Mouse (Mus musculus) limb, embryonic 15.5 days (tissue): ENCODE results near the gene Reg1. TPM values are rescaled to one million over a fixed set of nuclear protein-coding genes. Genes with fewer than 3 reads are reported as not detected.
"Not testable (repeated sequence)": the region's sequence is repeated elsewhere in the genome, so short reads cannot be mapped to it uniquely, and the experiment has no call there.

Experiments
- ATAC-seq: fragments of 200-750 bp; cut with Nextera tagmentation; 2 replicates; pipeline ENCODE4 v1.8.0; 2017; ENCODE audit warnings: low read depth, moderate TSS enrichment; ENCODE audit not compliant: insufficient number of reproducible peaks, low FRiP score, low TSS enrichment
- H3K27ac ChIP-seq: fragments of 300-500 bp; sonication (generic); 2 replicates; pipeline ENCODE4 v1.5.1; 2015; ENCODE audit warnings: moderate library complexity, mild to moderate bottlenecking, inconsistent platforms
- H3K27me3 ChIP-seq: fragments of 300-500 bp; sonication (generic); 2 replicates; pipeline ENCODE4 v1.6.1; 2015; ENCODE audit warnings: inconsistent platforms
- H3K36me3 ChIP-seq: fragments of 300-500 bp; sonication (generic); 2 replicates; pipeline ENCODE4 v1.6.1; 2015; ENCODE audit warnings: inconsistent platforms
- H3K4me1 ChIP-seq: fragments of 300-500 bp; sonication (generic); 2 replicates; pipeline ENCODE4 v1.6.1; 2015; ENCODE audit warnings: inconsistent platforms
- H3K4me2 ChIP-seq: fragments of 300-500 bp; sonication (generic); 2 replicates; pipeline ENCODE4 v1.6.1; 2015; ENCODE audit warnings: mild to moderate bottlenecking, inconsistent platforms
- H3K4me3 ChIP-seq: fragments of 300-500 bp; sonication (generic); 2 replicates; pipeline ENCODE4 v1.5.1; 2015; ENCODE audit warnings: mild to moderate bottlenecking, inconsistent platforms
- H3K9ac ChIP-seq: fragments of 300-500 bp; sonication (generic); 2 replicates; pipeline ENCODE4 v1.6.1; 2015; ENCODE audit warnings: inconsistent platforms
- H3K9me3 ChIP-seq: fragments of 300-500 bp; sonication (generic); 2 replicates; pipeline ENCODE4 v1.6.1; 2016; ENCODE audit warnings: inconsistent platforms
- WGBS: fragments of 180-500 bp; shearing (Covaris S2); methylation state at CpG from one replicate; pipeline ENCODE4 v1.1.7; 2015; 5-methylcytosine and 5-hydroxymethylcytosine counted together
- polyA plus RNA-seq: library from polyadenylated mRNA; unstranded; fragments of >200 nt; fragmentation: Nextera tagmentation; extraction: Ambion mirVana; gene quantifications from 2 replicates; pipeline ENCODE4 v1.2.1, GENCODE M21; 2015

Gene Reg1
- not detected in 2 replicates for polyA plus RNA-seq

- not testable (repeated sequence) for H3K4me2 ChIP-seq, H3K27ac ChIP-seq, H3K4me1 ChIP-seq, ATAC-seq, H3K9ac ChIP-seq, H3K4me3 ChIP-seq, H3K9me3 ChIP-seq, H3K27me3 ChIP-seq, H3K36me3 ChIP-seq
Observed at GRCm38 (mm10) chr6:78422411-78422810, at the start of gene Reg1. Gene Reg1, plus strand, starts transcription at chr6:78422711.

GRCm38 (mm10) chr6:78378765-78379164 lies 43.7 kb upstream of the Reg1 start, which contains the start of gene Reg3d:
Gene Reg3d, minus strand, starts transcription at chr6:78378865.
- H3K27me3 ChIP-seq: no peaks in the 10 kb centered on the region
- no peak for ATAC-seq
- no peak within 1 kb of the TSS for H3K27ac ChIP-seq
- H3K4me3 ChIP-seq: no peak within 1 kb of the TSS
- no peaks in the 10 kb centered on the region for H3K9me3 ChIP-seq
- no peak within 1 kb of the TSS for H3K4me2 ChIP-seq
- WGBS: 55% methylated on average over 2 of the region's 2 CpGs
- no peak within 1 kb of the TSS for H3K9ac ChIP-seq
- H3K4me1 ChIP-seq: no peaks in the 10 kb centered on the region
- H3K36me3 ChIP-seq: no peaks in the 10 kb centered on the region

GRCm38 (mm10) chr6:78380409-78380808 lies 42.1 kb upstream of the Reg1 start, which contains the start of gene Reg3a:
Gene Reg3a, plus strand, starts transcription at chr6:78380709.
- H3K4me1 ChIP-seq: no peaks in the 10 kb centered on the region
- no peak within 1 kb of the TSS for H3K27ac ChIP-seq
- no peaks in the 10 kb centered on the region for H3K36me3 ChIP-seq
- no peaks in the 10 kb centered on the region for H3K27me3 ChIP-seq
- H3K4me3 ChIP-seq: no peak within 1 kb of the TSS
- ATAC-seq: no peak
- H3K9me3 ChIP-seq: no peaks in the 10 kb centered on the region
- no peak within 1 kb of the TSS for H3K4me2 ChIP-seq
- H3K9ac ChIP-seq: no peak within 1 kb of the TSS

- ATAC-seq: no peak
Observed at GRCm38 (mm10) chr6:78385609-78386008, 36.9 kb upstream of the Reg1 start.

GRCm38 (mm10) chr6:78395323-78395722 lies 27.2 kb upstream of the Reg1 start, which contains the start of gene Reg2:
Gene Reg2, plus strand, starts transcription at chr6:78395623.
- H3K36me3 ChIP-seq, H3K4me2 ChIP-seq, ATAC-seq, H3K9me3 ChIP-seq, H3K4me1 ChIP-seq, H3K27me3 ChIP-seq, H3K27ac ChIP-seq, H3K9ac ChIP-seq, H3K4me3 ChIP-seq: not testable (repeated sequence)
- 99% methylated on average over 4 of the region's 17 CpGs for WGBS

More at GRCm38 (mm10) chr6:78385609-78386008, 36.9 kb upstream of the Reg1 start:
- H3K4me2 ChIP-seq: no peak overlapping the region
- H3K36me3 ChIP-seq: no peaks in the 10 kb centered on the region
- H3K4me1 ChIP-seq: no peaks in the 10 kb centered on the region
- no peak overlapping the region for H3K27ac ChIP-seq
- no peaks in the 10 kb centered on the region for H3K9me3 ChIP-seq
- no peak overlapping the region for H3K9ac ChIP-seq
- 80% methylated on average over 3 of the region's 3 CpGs for WGBS
- H3K27me3 ChIP-seq: no peaks in the 10 kb centered on the region
- no peak overlapping the region for H3K4me3 ChIP-seq

- no peak for ATAC-seq
- Histone ChIP-seq H3K9ac (no peak overlapping the region), H3K4me2 (no peak overlapping the region), H3K4me3 (no peak overlapping the region), H3K4me1 (no peaks in the 10 kb centered on the region), H3K27ac (no peak overlapping the region), H3K36me3 (no peaks in the 10 kb centered on the region), H3K27me3 (no peaks in the 10 kb centered on the region), H3K9me3 (no peaks in the 10 kb centered on the region)
- WGBS: 76% methylated on average over 3 of the region's 3 CpGs
Observed at GRCm38 (mm10) chr6:78425497-78425896, 3.0 kb downstream of the Reg1 start.

GRCm38 (mm10) chr6:78447202-78447601 lies 24.7 kb downstream of the Reg1 start:
- 49% methylated on average over 1 of the region's 1 CpGs for WGBS
- H3K27ac ChIP-seq: no peak overlapping the region
- no peak overlapping the region for H3K4me3 ChIP-seq
- no peaks in the 10 kb centered on the region for H3K4me1 ChIP-seq
- H3K9ac ChIP-seq: no peak overlapping the region
- H3K36me3 ChIP-seq: no peaks in the 10 kb centered on the region
- no peak for ATAC-seq
- H3K27me3 ChIP-seq: no peaks in the 10 kb centered on the region
- H3K4me2 ChIP-seq: no peak overlapping the region
- H3K9me3 ChIP-seq: no peaks in the 10 kb centered on the region

- Histone ChIP-seq H3K4me1 (no peaks in the 10 kb centered on the region), H3K9me3 (no peaks in the 10 kb centered on the region), H3K4me2 (no peak overlapping the region), H3K9ac (no peak overlapping the region), H3K27me3 (no peaks in the 10 kb centered on the region), H3K4me3 (no peak overlapping the region), H3K36me3 (no peaks in the 10 kb centered on the region), H3K27ac (no peak overlapping the region)
- no peak for ATAC-seq
Observed at GRCm38 (mm10) chr6:78448409-78448808, 25.9 kb downstream of the Reg1 start.

GRCm38 (mm10) chr6:78452804-78453203 lies 30.3 kb downstream of the Reg1 start:
- 90% methylated on average over 2 of the region's 2 CpGs for WGBS

GRCm38 (mm10) chr6:78460191-78460825 lies 37.8 kb downstream of the Reg1 start:
- no peak for ATAC-seq
- Histone ChIP-seq H3K4me3 (no peak overlapping the region), H3K9ac (no peak overlapping the region), H3K4me1 (no peaks in the 10 kb centered on the region), H3K4me2 (no peak overlapping the region), H3K36me3 (no peaks in the 10 kb centered on the region), H3K27ac (no peak overlapping the region), H3K27me3 (no peaks in the 10 kb centered on the region), H3K9me3 (no peaks in the 10 kb centered on the region)
- WGBS: 55% methylated on average over 3 of the region's 3 CpGs

More at GRCm38 (mm10) chr6:78452804-78453203, 30.3 kb downstream of the Reg1 start:
- Histone ChIP-seq H3K4me2 (no peak overlapping the region), H3K4me1 (no peaks in the 10 kb centered on the region), H3K9ac (no peak overlapping the region), H3K4me3 (no peak overlapping the region), H3K9me3 (no peaks in the 10 kb centered on the region), H3K36me3 (no peaks in the 10 kb centered on the region), H3K27me3 (no peaks in the 10 kb centered on the region), H3K27ac (no peak overlapping the region)
- ATAC-seq: no peak

- ATAC-seq: no peak
- H3K27me3 ChIP-seq: no peaks in the 10 kb centered on the region
- no peak overlapping the region for H3K4me2 ChIP-seq
- no peaks in the 10 kb centered on the region for H3K4me1 ChIP-seq
- H3K9me3 ChIP-seq: no peaks in the 10 kb centered on the region
- H3K36me3 ChIP-seq: no peaks in the 10 kb centered on the region
- H3K9ac ChIP-seq: no peak overlapping the region
- H3K27ac ChIP-seq: no peak overlapping the region
- no peak overlapping the region for H3K4me3 ChIP-seq
- 73% methylated on average over 2 of the region's 2 CpGs for WGBS
Observed at GRCm38 (mm10) chr6:78462360-78462759, 39.8 kb downstream of the Reg1 start.

GRCm38 (mm10) chr6:78463266-78463665 lies 40.8 kb downstream of the Reg1 start:
- ATAC-seq: no peak
- no peaks in the 10 kb centered on the region for H3K4me1 ChIP-seq
- no peaks in the 10 kb centered on the region for H3K9me3 ChIP-seq
- WGBS: 71% methylated on average over 2 of the region's 2 CpGs
- H3K4me2 ChIP-seq: no peak overlapping the region
- H3K27me3 ChIP-seq: no peaks in the 10 kb centered on the region
- no peak overlapping the region for H3K9ac ChIP-seq
- no peak overlapping the region for H3K4me3 ChIP-seq
- H3K36me3 ChIP-seq: no peaks in the 10 kb centered on the region
- H3K27ac ChIP-seq: no peak overlapping the region

- Histone ChIP-seq H3K27me3 (no peaks in the 10 kb centered on the region), H3K36me3 (no peaks in the 10 kb centered on the region), H3K4me1 (no peaks in the 10 kb centered on the region), H3K4me3 (no peak within 1 kb of the TSS), H3K9ac (no peak within 1 kb of the TSS), H3K27ac (no peak within 1 kb of the TSS), H3K9me3 (no peaks in the 10 kb centered on the region), H3K4me2 (no peak within 1 kb of the TSS)
- ATAC-seq: no peak
- WGBS: 76% methylated on average over 2 of the region's 2 CpGs
Observed at GRCm38 (mm10) chr6:78468772-78469171, 46.3 kb downstream of the Reg1 start, which contains the start of gene Reg3g. Gene Reg3g, minus strand, starts transcription at chr6:78468872.
